Mouse (Mus musculus): Measurements from ENCODE around the gene Commd6.

Gene Commd6

DNA sequence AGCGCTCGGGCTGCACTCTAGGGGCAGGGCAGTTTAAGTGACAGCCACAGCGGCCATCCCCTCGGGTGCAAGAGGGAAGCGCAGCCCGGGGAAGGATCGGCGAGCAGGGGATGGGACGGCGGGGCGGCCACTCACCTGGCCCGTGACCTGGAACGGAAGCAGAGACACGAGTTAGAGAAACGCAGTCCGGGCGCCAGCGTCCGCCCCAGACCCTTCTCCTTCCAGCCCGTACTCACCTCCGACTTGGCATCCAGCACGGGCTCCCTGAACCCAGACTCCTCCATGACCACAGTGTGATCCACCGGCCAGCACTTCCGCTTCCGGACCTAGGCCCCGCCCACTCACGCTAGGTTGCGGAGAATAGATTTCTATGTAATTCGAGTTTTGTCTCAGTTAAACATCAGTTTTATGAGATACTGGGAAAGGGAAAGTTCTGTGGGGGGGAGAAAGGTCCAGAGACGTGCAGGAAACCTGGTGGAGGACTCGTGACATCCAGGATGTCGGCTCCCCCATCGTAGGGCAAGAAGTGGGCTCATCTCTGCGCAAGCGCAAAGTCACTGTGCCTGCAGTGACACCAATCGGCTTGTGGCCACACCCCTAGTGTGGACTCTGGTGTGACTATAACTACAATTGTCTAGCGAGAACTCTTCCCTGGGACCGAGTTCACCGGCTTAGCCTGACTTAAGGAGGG, at the start of gene Commd6:
TSS of gene Commd6 (minus strand) at position 534 of the 691 bp plus-strand sequence.
- peak; percentile 86 for DNase-seq

DNA sequence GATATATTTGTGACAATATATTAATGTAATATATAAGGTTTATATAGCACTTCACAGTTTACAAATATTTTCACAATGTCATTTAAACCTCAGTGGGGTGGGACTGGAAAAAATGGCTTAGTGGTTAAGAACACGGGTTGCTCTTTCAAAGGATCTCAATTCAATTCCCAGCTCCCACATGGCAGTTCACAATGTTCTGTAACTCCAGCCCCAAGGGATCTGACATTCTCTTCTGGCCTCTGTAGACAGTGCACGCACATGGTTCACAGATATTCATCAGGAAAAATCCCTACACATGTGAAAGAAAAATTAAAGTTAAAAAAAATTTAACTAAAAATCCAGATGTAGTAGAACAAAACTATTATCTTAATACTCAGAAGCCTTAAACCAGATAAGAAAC, 47.9 kb upstream of the Commd6 start:
- no peak for DNase-seq

DNA sequence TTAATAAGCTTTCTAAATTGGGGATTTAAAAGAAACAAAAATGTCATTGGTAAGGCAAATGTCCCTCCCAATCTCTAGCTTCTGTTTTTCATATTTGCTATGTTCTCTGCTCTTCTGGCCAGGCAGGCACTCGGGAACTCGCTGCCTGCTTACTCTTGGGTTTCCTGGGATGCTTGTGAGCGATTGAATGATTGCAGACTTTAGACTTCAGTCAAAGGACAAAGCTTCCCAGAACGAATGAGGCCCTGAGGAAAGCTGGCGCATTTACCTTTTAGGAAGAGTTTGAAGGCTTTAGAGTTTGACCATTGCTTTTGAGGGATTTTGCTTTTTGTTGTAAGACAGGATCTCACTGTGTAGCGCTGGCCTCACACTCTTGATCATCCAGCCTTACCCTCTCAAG, 47.2 kb upstream of the Commd6 start:
- DNase-seq = no peak

DNA sequence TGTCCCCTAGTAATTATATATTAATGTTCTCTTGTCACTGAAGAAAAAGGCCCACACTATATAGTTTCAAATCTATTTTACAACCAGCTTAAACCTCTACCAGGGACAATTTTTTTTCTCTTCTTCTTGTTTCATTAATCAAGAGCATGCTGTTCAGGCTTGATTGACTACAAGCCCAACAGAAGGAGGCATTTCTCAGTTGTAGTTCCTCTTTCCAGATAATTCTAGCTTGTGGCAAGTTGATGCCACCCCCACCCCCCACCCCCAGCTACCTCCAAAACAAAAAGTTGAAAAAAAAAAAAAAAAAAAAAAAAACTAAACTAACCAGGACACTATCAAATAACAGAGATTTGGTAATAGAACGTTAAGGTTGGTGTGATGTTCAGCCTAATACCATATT, 31.7 kb upstream of the Commd6 start:
- DNase-seq = no peak

DNA sequence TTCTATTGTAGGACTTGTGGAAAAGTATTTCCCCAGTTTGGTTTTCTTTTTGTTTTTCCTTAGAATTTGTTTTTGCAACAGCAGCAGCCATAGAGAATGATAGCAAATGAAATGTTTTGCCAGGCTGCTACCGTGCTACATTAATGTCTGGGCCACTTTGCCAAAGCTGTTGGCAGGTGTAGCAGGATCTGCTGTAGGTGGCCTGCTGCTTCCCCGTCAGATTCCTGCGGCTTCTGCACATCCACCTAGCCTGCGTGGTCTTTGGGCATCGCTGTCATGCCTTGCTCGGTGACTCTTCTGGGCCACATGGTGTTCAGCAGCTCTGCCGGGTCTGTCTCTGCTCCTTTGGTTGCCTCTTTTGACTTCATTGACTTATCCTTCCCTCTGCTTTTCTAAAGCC, 28.1 kb upstream of the Commd6 start:
- DNase-seq = no peak

DNA sequence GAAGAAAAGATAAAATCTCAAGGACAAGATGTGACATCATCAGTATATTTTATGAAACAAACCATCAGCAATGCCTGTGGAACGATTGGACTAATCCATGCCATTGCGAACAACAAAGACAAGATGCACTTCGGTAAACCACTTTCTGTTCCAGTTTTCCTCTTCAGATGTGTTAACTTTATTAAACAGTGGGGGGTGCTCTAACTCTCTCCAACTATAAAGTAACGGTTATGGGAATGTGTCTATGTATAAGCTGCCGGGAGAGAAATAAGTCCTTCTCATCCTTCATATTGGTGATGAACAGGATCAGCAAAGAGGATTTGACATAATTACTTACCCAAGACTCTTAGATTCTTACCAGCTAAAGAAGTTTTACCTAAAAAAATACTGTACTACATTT, 26.1 kb upstream of the Commd6 start:
- no peak for DNase-seq

DNA sequence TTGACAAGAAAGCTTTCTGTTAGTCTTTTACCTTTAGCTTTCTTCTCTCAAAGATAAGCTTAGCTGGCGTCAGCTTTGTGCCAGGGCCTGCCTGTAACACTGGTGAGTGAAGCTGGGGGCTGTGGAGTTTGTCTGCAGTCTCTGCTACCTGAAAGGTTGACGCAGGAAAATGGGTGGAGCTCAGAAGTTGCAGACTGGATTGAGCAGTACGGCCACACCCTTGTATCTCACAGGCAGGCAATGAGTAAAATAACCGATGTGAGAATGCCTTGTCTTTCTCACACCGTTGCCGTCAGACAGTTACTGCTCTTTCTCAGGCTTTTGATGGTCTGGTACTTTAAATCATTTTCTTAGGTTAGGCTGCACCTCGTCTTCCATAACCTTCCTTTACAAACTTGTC, 25.6 kb upstream of the Commd6 start:
- DNase-seq = no peak

DNA sequence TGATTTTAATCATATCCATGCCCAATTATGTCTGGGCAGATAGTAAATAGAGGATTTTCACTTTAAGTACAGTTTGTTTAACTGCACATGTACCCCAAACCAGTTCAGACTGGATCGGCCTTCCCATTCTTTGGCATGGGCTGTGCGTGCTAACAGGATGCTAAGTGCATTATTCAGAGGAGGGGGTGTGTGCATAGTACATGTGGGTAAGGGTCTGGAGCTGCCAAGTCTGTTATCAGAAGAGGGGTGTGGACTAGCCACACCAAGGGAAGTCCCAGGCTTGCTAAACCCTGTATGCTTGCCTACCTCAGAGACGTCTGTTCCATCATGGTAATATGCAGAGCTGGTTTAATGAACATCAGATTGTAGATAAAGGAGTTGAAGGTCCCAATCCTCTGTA, 23.8 kb upstream of the Commd6 start:
- DNase-seq = no peak

DNA sequence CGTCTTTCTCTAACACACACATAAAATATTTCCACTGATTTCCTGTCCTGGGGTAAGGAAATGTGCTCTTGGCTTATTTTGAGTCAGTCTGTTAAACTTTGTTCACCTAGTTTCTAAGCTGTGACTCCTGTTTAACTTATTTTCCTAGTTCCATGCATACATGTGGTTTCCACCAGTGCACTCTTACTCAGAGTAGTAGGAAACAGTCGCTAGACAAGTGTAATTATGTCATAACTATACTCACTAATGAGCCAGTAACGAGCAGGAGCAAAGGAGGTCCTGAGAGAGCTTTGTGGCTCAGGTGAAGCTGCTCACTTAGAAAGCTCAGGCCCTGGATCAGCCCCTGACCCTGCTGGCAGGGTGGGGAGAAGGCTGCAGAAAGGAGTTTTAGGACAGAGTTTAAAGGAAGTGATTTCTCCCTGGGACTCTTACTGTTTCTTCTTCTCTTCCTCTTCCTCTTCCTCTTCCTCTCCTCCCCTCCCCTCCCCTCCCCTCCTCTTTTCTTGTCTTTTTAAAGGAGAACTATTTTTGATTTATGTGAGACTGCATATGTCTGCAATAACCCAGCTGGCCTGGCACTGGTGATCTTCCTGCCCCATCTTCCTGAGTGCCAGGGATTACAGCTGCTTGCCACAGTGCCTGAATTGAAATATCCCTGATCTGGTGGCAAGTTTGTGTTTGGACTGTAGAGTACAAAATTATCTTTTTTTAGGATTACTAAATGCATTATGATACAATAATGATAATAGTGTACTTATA, 21.3 kb upstream of the Commd6 start:
- DNase-seq = no peak

DNA sequence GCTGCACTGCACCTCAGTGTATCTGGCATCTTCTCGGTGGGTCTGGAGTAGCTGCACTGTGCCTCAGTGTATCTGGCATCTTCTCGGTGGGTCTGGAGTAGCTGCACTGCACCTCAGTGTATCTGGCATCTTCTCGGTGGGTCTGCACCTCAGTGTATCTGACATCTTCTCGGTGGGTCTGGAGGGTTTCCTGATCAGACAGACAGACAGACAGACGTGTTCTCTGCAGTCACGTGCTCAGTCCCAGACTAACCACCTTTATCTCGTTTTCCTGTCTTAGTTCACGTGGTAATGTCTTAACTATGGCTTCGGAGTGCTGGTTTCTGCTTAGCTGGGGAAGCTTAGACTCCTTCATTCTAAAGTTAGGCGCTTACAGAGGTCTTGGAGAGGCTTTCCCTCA, 15.8 kb upstream of the Commd6 start:
- DNase-seq = no peak

DNA sequence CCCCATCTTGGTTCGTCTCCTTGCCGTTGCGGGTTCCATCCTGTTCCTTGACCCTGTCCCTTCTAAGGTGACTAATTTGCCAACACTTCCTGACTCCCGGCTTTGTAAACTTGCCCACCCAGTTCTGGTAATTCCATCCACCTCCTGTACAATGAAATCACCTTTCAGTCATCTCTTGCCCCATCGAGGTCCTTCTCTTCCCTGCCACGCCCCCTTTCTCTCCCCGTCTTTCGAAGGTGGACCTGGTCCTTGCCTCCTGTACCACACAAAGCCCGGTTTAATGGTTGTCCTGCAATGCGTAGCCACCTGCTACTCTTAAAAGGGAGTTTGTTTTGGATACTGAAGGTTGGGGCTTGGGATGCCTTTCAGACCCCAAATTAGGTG, 14.0 kb upstream of the Commd6 start:
- DNase-seq = no peak

DNA sequence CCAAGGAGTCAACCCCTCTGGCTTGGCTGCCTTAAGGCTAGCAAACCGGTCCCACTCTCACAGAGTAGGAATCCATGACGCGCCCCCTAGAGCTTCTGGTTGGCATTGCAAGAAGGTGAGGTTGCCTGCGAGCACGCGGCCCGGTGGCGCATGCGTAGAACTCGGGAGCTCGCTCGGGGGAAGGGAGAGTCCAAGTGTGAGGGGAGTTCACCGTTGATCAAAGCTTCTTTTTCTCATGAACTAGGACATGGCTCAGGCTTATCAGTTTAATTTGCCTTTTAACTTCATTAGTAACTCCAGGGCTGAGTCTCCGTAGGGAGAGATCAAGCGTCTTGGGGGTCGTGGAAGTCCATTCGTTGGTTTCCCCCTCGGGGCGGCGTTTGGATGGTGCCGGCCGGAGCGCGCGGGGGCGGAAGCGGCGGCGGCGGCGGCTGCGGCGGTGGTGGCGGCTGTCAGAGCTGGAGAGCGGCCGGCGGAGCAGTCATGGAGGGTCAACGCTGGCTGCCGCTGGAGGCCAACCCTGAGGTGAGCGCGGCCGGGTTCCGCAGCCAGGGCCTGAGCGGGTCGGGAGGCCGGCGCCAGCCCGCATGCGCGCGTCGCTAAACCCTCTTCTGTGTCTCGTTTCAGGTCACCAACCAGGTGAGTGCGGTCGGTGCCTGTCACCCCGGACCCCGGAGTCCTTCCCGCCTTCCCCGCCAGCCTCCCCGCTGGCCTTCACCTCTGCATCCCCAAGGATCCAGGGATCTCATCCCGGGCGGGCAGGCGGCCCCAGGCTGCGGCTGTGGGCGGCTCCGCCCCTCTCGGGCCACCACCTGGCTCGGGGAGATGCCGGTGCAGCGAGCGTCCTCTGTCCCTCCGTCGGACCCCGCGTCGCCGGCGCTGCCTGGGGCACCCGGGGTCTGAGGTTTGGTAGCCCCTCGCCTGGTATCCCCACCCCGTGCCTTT, 13.4 kb upstream of the Commd6 start, which contains the start of gene Uchl3:
TSS of gene Uchl3 (plus strand) at position 387 of the 945 bp plus-strand sequence.
- peak; percentile 99 for DNase-seq

DNA sequence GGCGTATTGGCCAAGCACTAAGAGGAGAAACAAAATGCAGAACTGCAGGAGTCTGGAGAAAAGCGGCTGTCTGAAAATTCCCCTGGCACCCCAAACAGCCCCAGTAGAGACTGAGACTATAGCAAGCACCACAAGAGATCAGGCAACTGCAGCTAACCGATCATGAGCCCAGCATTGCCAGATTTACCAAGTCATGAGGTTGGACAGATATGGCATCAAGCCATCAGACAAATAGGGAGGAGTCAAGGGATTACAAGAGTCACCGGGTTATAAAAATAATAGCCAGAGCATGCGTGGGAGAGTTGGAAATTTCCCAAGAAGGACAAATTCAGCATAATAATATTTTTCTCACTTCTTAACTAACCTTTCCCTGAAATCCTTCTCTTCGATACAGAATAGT, 12.1 kb upstream of the Commd6 start:
- DNase-seq = no peak

DNA sequence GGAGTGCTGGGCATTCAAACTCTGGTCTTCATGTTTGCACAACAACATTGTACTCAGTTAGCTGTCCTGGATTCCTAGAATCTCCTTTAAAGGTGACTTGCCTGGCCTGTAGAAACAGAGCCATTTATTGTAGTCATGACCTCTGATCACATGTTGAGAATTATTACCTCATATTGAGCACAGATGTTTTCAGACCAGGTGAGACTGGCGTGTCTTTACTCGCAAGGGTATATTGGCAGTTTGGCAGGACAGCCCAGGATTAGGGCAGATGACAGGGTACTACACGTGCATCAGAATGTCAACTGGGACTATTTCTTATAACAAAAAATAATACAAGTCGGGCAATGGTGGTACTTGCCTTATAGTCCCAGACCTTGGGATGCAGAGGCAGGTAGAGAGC, 10.1 kb upstream of the Commd6 start:
- no peak for DNase-seq

DNA sequence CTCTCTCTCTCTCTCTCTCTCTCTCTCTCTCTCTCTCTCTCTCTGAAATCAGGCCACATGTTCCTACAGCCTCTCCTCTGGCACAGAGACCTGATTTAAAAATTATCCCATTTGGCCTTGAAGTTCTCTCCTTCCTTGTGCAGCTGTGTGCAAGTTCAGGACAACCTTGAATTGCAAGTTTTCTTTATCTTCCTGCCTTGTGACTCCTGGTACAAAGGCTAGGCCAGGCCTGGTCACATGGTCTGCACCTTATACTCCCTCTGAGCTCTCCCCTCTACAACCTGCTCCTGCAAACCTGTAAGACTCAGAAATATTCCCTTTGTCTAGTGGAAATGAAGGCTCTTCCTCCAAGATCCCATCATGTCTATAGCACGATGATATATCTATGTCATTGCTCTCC, 4.5 kb upstream of the Commd6 start:
- no peak for DNase-seq

DNA sequence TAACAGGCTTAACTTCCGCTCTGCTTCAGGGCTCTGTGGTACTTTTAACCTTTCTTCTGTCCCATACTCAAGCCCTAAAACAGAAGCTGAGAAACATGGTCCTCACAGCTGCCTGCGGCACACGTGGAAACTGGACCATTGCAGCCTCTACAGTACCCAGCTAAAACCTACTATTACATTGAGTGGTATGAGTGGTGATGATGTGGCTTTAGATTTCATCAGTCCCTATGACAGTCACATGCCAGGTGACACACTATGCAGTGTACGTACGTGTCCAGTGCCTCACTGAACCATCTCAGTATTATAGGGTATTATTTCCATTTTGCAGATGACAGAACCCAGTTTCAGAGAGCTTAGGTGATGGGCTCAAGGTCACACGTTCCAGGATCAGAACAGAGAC, 3.1 kb downstream of the Commd6 start:
- no peak for DNase-seq

DNA sequence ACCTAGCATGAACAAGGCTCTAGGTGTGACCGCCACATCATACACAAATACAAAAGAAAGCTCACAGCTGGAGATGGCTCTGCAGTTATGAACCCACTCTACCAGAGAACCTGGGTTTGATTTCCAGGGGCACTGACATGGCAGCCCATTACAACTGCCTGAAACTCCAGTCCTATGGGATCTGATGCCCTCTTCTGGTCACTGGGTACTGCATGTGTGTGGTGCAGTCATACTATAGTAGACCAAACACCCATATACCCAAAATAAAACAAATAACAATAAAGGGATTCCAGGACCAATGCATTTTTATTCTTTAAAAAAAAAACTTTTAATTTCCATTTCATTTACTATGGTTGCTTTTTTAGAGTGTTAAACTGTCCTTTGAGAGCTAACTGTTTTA, 4.7 kb downstream of the Commd6 start:
- DNase-seq = no peak

DNA sequence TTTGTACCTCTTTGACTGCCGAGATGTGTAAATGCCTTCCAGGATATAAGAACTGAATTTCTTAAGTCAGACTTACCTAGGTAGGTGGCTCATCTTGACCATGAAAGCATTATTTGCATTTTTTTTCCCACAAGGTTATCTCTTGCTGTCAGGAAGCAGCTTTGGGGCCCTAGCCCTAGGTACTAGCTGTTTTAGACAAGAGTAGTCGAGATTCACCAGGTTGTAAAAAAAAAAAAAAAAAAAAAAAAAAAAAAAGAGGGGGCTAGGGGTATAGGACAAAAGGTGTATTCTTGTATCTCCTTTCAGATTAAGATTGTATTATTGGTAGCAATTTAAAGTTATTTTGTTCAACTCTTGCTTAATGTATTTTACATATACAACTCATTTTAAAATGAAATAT, 9.9 kb downstream of the Commd6 start:
- DNase-seq = no peak

DNA sequence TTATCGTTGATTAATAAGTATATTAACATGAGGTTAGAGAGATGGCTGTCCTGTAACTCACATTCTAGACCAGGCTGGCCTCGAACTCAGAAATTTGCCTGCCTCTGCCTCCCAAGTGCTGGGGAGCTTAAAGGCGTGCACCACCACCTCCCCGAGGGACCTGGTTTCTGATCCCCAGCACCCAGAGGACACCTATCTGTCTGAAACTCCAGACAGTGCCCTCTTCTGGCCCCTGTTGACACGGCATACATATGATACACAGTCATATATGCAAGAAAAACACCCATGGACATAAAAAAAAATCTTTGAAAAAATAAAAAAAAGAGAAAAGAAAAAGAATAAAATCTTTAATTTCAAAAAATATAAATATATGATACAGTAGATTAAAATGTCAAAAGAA, 22.8 kb downstream of the Commd6 start:
- no peak for DNase-seq

DNA sequence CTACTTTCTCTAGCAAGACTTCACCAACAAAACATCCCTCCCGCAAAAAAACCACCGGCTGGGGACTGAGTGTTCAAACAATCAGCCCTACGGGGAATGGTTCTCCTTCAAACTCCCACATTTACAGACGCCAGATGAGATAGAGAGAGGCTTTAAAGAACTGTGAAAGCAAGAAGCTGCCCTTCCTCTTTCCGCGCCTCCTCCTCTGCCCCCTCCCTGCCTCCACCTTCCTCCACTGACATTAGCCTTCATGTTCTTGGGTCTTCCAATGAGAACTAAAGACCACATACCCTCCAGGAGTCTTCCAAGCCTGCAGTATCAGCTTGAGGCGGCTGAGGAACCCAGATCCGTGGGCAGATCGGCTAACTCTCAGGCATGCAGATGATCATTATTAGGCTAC, 24.3 kb downstream of the Commd6 start:
- no peak for DNase-seq

DNA sequence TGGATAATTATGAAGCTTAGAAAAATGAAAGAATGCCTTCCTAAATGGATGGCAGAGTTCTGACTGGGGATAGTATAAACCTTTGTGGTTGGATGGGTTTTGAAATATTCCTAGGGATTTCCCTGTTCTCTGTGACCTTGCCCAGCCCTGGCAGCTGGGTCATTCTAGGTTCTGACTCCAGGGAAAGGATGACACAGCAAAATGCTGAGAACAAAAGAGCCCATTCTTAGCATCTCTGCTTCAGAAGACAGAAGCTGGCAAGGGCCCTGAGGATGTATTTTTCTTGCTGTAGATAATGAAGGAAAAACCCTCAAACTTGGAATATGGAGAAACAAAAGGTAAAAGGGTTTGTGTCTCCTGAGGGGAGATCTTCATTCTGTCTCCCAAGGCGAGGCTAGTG, 27.3 kb downstream of the Commd6 start:
- DNase-seq = no peak

DNA sequence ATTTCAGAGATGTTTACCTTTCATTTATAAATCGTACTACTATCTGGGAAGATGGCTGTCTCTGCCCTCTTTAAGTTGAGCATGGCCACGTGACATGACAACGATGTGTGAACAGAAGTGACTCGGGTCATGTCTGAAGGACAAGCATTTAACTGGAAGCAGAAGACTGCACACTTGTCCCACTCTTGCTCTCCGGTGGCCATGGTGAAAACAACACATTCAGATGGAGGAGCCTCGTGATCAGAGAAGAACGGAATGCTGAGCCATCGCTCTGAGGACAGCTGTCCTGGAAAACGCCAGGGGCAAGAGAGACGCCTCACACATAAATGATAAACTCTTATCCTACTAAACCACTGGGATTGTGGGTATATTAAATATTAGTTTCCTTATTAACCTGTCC, 29.8 kb downstream of the Commd6 start:
- no peak for DNase-seq

DNA sequence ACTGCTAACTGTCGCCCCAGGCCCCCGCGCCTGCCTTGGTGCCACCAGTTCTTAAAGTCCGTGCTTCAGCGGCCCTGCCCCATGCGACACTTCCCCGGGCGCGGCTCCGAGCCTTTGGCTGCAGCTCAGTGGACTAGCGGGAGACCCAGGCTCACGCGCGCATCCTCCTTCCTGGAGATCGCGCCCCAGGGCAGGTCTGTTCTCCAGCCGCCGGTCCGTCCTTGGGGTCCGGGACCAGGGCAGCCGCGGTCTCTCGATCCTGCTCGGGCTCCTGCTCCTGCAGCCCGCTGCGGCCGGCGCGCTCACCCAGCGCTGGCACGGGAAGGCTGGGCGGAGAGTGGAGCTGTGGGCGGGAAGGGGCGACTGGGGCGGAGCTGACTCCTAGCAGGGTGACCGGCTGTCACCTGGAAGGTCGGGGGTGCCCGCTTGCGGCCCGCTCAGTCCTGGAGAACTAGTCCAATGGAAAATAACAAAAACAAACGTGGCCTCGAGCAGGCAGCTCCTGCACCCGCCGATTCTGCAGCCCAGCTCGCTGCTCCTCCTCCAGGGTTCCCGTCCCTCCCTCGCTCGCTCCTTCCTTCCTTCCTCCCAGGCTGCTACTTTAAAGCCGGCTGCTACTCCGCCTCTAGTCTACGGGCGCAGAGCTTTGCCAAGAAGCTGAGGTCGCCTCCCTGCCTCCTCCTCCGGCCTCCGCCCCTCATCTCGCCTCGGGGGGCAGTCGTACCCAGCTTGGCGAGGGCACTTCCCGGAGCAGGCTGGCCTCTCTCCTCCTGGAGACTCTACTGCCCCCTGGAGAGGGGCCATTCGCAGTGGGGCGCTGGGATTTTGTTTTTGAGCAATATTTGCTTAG, 31.7 kb downstream of the Commd6 start, which contains the start of gene Tbc1d4:
TSS of gene Tbc1d4 (minus strand) at position 673 of the 850 bp plus-strand sequence.
- peak; percentile 60 for DNase-seq

Measured in right cerebral cortex, postnatal 14 days (tissue).